Mouse (Mus musculus) stomach, embryonic 15.5 days (tissue): Measurements from ENCODE around the gene Gm6169. TPM values are rescaled to one million over a fixed set of nuclear protein-coding genes. Genes with fewer than 3 reads are reported as not detected.

Experiments
- ATAC-seq: fragments of 200-750 bp; cut with Nextera tagmentation; 2 replicates; pipeline ENCODE4 v1.8.0; 2017; ENCODE audit warnings: low read depth, moderate number of reproducible peaks, moderate TSS enrichment; ENCODE audit not compliant: insufficient read depth, low FRiP score
- H3K27ac ChIP-seq: fragments of 300-500 bp; sonication (generic); 2 replicates; pipeline ENCODE4 v1.5.1; 2015; ENCODE audit warnings: mild to moderate bottlenecking, inconsistent platforms
- H3K27me3 ChIP-seq: fragments of 300-500 bp; sonication (generic); replicated peaks from 2 replicates; pipeline ENCODE4 v1.6.1; 2015; ENCODE audit warnings: inconsistent platforms
- H3K36me3 ChIP-seq: fragments of 300-500 bp; sonication (generic); 2 replicates; pipeline ENCODE4 v1.6.1; 2015; ENCODE audit warnings: inconsistent platforms
- H3K4me1 ChIP-seq: fragments of 300-500 bp; sonication (generic); 2 replicates; pipeline ENCODE4 v1.6.1; 2015; ENCODE audit warnings: inconsistent platforms
- H3K4me2 ChIP-seq: fragments of 300-500 bp; sonication (generic); 2 replicates; pipeline ENCODE4 v1.6.1; 2015; ENCODE audit warnings: mild to moderate bottlenecking, inconsistent platforms
- H3K4me3 ChIP-seq: fragments of 300-500 bp; sonication (generic); replicated peaks from 2 replicates; pipeline ENCODE4 v1.5.1; 2015; ENCODE audit warnings: inconsistent platforms
- H3K9ac ChIP-seq: fragments of 300-500 bp; sonication (generic); 2 replicates; pipeline ENCODE4 v1.6.1; 2015; ENCODE audit warnings: inconsistent platforms
- H3K9me3 ChIP-seq: fragments of 300-500 bp; sonication (generic); 2 replicates; pipeline ENCODE4 v1.6.1; 2016; ENCODE audit warnings: inconsistent platforms
- WGBS: fragments of 180-500 bp; shearing (Covaris S2); methylation state at CpG from one replicate; pipeline ENCODE4 v1.1.7; 2015; 5-methylcytosine and 5-hydroxymethylcytosine counted together
- polyA plus RNA-seq: library from polyadenylated mRNA; unstranded; fragments of >200 nt; fragmentation: Nextera tagmentation; extraction: Ambion mirVana; gene quantifications from 2 replicates; pipeline ENCODE4 v1.2.1, GENCODE M21; 2015

Gm6169 gene
- polyA plus RNA-seq, 1 experiment from 2014 or later: 18.6 TPM

DNA sequence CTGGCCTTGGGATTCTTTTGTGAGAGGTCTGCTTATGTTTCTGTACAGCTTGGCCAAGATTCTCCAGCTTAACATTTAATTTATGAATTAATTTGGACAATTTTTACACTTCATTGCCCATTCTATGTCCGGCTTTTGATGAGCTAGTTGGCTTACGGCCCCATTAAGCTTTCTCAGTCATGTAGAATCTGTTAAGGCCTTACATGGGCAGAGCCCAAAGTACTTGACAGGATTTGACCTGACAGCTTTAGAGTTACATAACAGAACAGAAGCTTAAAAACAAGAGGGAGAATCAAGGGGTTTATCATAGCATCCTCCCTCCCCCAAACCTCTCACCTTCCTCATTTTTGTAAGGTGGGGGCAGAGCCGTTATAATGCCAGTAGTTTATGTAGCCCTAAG, 10.9 kb downstream of the Gm6169 start:
- Histone ChIP-seq H3K27ac (no peak overlapping the region), H3K9me3 (no peaks in the 10 kb centered on the region), H3K9ac (no peak overlapping the region), H3K4me2 (no peak overlapping the region), H3K36me3 (no peaks in the 10 kb centered on the region), H3K27me3 (no peaks in the 10 kb centered on the region), H3K4me3 (no peak overlapping the region), H3K4me1 (no peaks in the 10 kb centered on the region)
- no peak for ATAC-seq
- 82% methylated on average over 3 of the region's 3 CpGs for WGBS

- Histone ChIP-seq H3K9ac (no peak overlapping the region), H3K36me3 (no peaks in the 10 kb centered on the region), H3K9me3 (no peaks in the 10 kb centered on the region), H3K4me2 (no peak overlapping the region), H3K4me3 (no peak overlapping the region), H3K27ac (no peak overlapping the region), H3K27me3 (no peaks in the 10 kb centered on the region), H3K4me1 (no peaks in the 10 kb centered on the region)
- no peak for ATAC-seq
- WGBS: 94% methylated on average over 6 of the region's 6 CpGs
Measured at GRCm38 (mm10) chr13:97087421-97087820, 11.6 kb downstream of the Gm6169 start.

DNA sequence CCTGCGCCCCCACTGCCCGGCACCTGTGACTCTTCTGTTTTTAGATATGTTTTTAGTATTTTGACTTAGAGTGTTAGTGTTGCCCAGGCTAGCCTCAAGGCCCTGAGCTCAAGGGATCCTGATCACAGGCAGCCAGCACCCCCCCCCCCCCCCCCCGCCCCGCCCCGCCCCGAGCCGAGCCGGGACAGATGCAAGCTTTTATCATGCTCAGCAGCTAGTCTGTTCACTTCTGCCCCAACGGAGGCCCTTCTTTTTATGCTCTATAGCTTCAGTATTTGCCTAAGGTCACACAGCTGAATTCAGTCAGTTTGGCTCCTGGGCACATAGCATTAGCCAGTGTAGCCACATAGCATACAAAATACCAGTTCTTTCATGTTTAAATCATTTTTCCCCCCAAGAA, 12.7 kb downstream of the Gm6169 start:
- peak; percentile 47; the same call in 1 of the 2 replicates for ATAC-seq
- no peak overlapping the region for H3K4me3 ChIP-seq
- H3K4me1 ChIP-seq: no peaks in the 10 kb centered on the region
- H3K36me3 ChIP-seq: no peaks in the 10 kb centered on the region
- H3K9me3 ChIP-seq: no peaks in the 10 kb centered on the region
- H3K27ac ChIP-seq: no peak overlapping the region
- H3K4me2 ChIP-seq: no peak overlapping the region
- H3K9ac ChIP-seq: no peak overlapping the region
- 74% methylated on average over 8 of the region's 9 CpGs for WGBS
- no peaks in the 10 kb centered on the region for H3K27me3 ChIP-seq

- Histone ChIP-seq H3K36me3 (no peaks in the 10 kb centered on the region), H3K27ac (no peak overlapping the region), H3K4me3 (no peak overlapping the region), H3K27me3 (no peaks in the 10 kb centered on the region), H3K4me2 (no peak overlapping the region), H3K9me3 (no peaks in the 10 kb centered on the region), H3K4me1 (no peaks in the 10 kb centered on the region), H3K9ac (no peak overlapping the region)
- ATAC-seq: peak; percentile 60; the same call in 1 of the 2 replicates
- WGBS: 77% methylated on average over 7 of the region's 7 CpGs
Measured at GRCm38 (mm10) chr13:97082432-97082831, 16.6 kb downstream of the Gm6169 start.

GRCm38 (mm10) chr13:97080615-97081014, 18.4 kb downstream of the Gm6169 start:
- no peaks in the 10 kb centered on the region for H3K9me3 ChIP-seq
- H3K36me3 ChIP-seq: no peaks in the 10 kb centered on the region
- no peaks in the 10 kb centered on the region for H3K4me1 ChIP-seq
- no peak overlapping the region for H3K9ac ChIP-seq
- H3K27ac ChIP-seq: no peak overlapping the region
- no peaks in the 10 kb centered on the region for H3K27me3 ChIP-seq
- H3K4me2 ChIP-seq: no peak overlapping the region
- H3K4me3 ChIP-seq: no peak overlapping the region
- ATAC-seq: no peak
- 85% methylated on average over 3 of the region's 3 CpGs for WGBS

DNA sequence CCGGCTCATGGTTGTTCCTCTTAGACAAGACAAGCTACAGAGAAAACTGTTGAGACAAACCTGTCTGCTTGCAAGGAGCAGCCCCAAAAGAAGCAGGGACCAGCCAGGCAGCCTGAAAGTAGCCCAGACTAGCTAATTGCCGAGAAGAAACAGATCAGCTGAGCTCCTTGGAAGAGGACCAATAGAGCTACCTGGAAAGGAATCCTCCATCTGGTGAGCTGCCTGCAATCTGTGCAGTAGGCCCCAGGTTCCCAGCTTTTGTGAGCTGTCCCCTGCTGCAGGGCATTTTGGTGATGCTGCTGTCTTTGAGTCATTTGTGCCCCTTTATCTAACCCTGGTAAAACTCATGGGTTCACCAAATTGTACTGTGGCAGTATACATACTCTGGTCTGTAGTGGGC, 18.8 kb downstream of the Gm6169 start:
- H3K4me3 ChIP-seq: no peak overlapping the region
- H3K9me3 ChIP-seq: no peaks in the 10 kb centered on the region
- WGBS: 80% methylated on average over 2 of the region's 2 CpGs
- no peak for ATAC-seq
- no peaks in the 10 kb centered on the region for H3K4me1 ChIP-seq
- no peaks in the 10 kb centered on the region for H3K36me3 ChIP-seq
- H3K27ac ChIP-seq: no peak overlapping the region
- no peak overlapping the region for H3K9ac ChIP-seq
- no peaks in the 10 kb centered on the region for H3K27me3 ChIP-seq
- H3K4me2 ChIP-seq: no peak overlapping the region

DNA sequence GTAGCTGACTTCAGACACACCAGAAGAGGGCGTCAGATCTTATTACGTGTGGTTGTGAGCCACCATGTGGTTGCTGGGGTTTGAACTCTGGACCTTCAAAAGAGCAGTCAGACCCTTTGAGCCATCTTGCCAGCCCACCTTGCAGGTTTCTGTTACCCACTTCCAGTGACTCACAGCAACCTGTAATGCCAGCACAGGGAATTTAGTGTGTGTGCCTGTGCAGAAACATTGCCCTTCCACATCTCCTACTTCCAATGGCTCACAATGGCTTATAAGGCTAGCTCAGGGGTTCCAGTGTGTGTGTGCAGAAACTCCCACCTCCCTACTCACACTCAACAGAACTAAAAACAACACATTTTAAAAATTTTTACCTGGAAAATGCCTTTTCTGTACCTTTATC, 21.5 kb downstream of the Gm6169 start:
- WGBS: 98% methylated on average over 2 of the region's 2 CpGs
- H3K4me1 ChIP-seq: no peaks in the 10 kb centered on the region
- no peaks in the 10 kb centered on the region for H3K9me3 ChIP-seq
- H3K36me3 ChIP-seq: no peaks in the 10 kb centered on the region
- no peak overlapping the region for H3K27ac ChIP-seq
- no peak overlapping the region for H3K4me2 ChIP-seq
- H3K4me3 ChIP-seq: no peak overlapping the region
- ATAC-seq: no peak
- H3K27me3 ChIP-seq: no peaks in the 10 kb centered on the region
- no peak overlapping the region for H3K9ac ChIP-seq

- H3K27ac ChIP-seq: no peak overlapping the region
- no peaks in the 10 kb centered on the region for H3K9me3 ChIP-seq
- no peak overlapping the region for H3K4me3 ChIP-seq
- 0 out of 2 replicates have a peak, but pooled peaks cover 4% of the 10 kb centered on the region for H3K4me1 ChIP-seq
- no peaks in the 10 kb centered on the region for H3K27me3 ChIP-seq
- no peaks in the 10 kb centered on the region for H3K36me3 ChIP-seq
- no peak for ATAC-seq
- 56% methylated on average over 1 of the region's 1 CpGs for WGBS
- H3K9ac ChIP-seq: no peak overlapping the region
- H3K4me2 ChIP-seq: no peak overlapping the region
Measured at GRCm38 (mm10) chr13:97073497-97073896, 25.5 kb downstream of the Gm6169 start.

GRCm38 (mm10) chr13:97071626-97072241, 27.3 kb downstream of the Gm6169 start:
- peak overlapping the region; percentile 100 for H3K4me2 ChIP-seq
- H3K27me3 ChIP-seq: no peaks in the 10 kb centered on the region
- 0 out of 2 replicates have a peak, but pooled peaks cover 4% of the 10 kb centered on the region for H3K4me1 ChIP-seq
- under 1% methylated on average over 62 of the region's 76 CpGs for WGBS
- peak overlapping the region; percentile 26 for H3K9ac ChIP-seq
- H3K36me3 ChIP-seq: no peaks in the 10 kb centered on the region
- H3K9me3 ChIP-seq: no peaks in the 10 kb centered on the region
- peak; percentile 77; the same call in 1 of the 2 replicates for ATAC-seq
- no peak overlapping the region for H3K27ac ChIP-seq
- peak overlapping the region; percentile 73 for H3K4me3 ChIP-seq

GRCm38 (mm10) chr13:97070931-97071625, 28.0 kb downstream of the Gm6169 start:
- Histone ChIP-seq H3K4me1 (0 out of 2 replicates have a peak, but pooled peaks cover 4% of the 10 kb centered on the region), H3K36me3 (no peaks in the 10 kb centered on the region), H3K27me3 (no peaks in the 10 kb centered on the region), H3K9me3 (no peaks in the 10 kb centered on the region), H3K4me2 (peak overlapping the region; percentile 100), H3K27ac (no peak overlapping the region), H3K4me3 (peak overlapping the region; percentile 73), H3K9ac (peak overlapping the region; percentile 26)
- under 1% methylated on average over 83 of the region's 85 CpGs for WGBS
- peak; percentile 29; the same call in 1 of the 2 replicates for ATAC-seq

DNA sequence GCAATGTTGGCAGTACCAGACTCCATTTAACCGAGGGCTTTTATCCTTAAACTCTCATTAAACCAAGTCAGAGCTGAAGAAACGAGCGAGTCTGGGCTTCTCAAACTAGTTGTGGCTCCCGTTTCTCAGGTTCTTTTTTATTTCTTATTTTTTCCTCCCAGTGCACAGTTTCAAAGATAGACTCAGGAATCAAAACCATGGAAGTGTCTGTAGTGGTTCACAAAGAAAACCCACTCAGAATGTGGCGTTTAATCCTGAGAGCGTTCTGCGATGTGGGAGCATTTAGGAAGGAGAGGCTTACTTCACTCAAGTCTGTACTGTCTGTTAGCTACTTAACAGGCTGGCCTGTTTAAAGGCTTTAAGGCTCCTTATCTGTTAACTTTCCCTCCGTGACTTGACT, 30.9 kb downstream of the Gm6169 start:
- Histone ChIP-seq H3K9ac (no peak overlapping the region), H3K4me3 (no peak overlapping the region), H3K27me3 (no peaks in the 10 kb centered on the region), H3K27ac (no peak overlapping the region), H3K4me2 (no peak overlapping the region), H3K36me3 (no peaks in the 10 kb centered on the region), H3K9me3 (no peaks in the 10 kb centered on the region), H3K4me1 (0 out of 2 replicates have a peak, but pooled peaks cover 4% of the 10 kb centered on the region)
- 70% methylated on average over 8 of the region's 8 CpGs for WGBS
- ATAC-seq: no peak

GRCm38 (mm10) chr13:97067691-97068090, 31.3 kb downstream of the Gm6169 start:
- 31% methylated on average over 6 of the region's 6 CpGs for WGBS
- no peaks in the 10 kb centered on the region for H3K27me3 ChIP-seq
- H3K9me3 ChIP-seq: no peaks in the 10 kb centered on the region
- no peak overlapping the region for H3K27ac ChIP-seq
- H3K9ac ChIP-seq: no peak overlapping the region
- H3K4me2 ChIP-seq: no peak overlapping the region
- no peaks in the 10 kb centered on the region for H3K36me3 ChIP-seq
- no peak overlapping the region for H3K4me3 ChIP-seq
- no peak for ATAC-seq
- H3K4me1 ChIP-seq: 0 out of 2 replicates have a peak, but pooled peaks cover 4% of the 10 kb centered on the region
